Mouse (Mus musculus): ENCODE data around the gene Clptm1l. TPM values are rescaled to one million over a fixed set of nuclear protein-coding genes. Genes with fewer than 3 reads are reported as not detected.

The Clptm1l gene
- total RNA-seq, 2 experiments from 2014 or later: 74.7 to 75.0 TPM

DNA sequence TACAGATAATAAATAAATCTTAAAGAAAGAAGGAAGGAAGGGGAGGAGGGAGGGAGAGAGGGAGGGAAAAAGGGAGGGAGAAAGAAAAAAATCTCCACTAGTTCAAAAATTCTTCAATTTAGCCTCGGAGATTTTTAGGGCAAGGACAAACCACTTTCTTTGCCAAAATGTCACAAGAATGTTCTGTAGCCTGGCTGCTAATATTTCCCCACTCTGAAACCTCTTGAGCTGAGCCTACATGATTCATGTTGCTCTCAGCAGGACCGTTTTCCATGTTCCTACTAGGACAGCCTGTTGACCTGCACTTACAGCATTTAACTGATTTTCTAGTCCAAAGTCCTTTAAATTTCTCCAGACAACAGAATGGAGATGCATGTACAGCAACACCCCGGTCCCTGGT is 51.2 kb downstream of the Clptm1l start:
- intact Hi-C loops (cut with DNase I): no loop called here

GRCm38 (mm10) chr13:73658953-73659352 is 55.1 kb downstream of the Clptm1l start:
- no peak for DNase-seq
- intact Hi-C loops (cut with DNase I): no loop called here

More for the DNA sequence above, 51.2 kb downstream of the Clptm1l start:
- DNase-seq: no peak

DNA sequence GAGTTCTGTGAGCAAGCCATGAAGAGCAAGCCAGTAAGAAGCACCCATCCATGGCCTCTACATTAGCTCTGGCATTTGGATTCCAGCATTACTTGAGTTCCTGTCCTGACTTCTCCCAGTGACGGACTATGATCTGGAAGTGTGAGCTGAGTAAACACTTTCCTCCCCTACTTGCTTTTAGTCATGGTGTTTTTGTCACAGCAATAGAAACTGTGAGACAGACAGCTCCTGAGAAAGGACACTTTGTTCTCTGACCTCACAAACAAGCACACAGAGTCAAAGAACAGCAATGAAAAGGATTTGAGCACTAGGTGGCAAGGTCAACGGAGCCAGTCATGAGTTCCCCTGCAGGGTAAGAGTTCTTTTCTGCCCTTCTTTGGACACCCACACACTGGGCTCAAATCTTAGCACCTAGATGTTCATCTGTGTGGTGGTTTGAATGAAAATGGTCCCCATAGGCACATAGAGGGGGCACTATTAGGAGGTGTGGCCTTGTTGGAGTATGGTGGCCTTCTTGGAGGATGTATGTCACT is 56.4 kb downstream of the Clptm1l start:
- intact Hi-C loops (cut with DNase I): no loop called here
- no peak for DNase-seq

Other genes with a start within 250 kb of the Clptm1l start
- gene Lpcat1, start 136.8 kb upstream of the Clptm1l start, total RNA-seq (2021): 10 to 100 TPM; 10.7 to 13.0 TPM
- not detected for gene Slc6a3, start 67.3 kb upstream of the Clptm1l start, total RNA-seq (2021)
- gene Tert, start 22.9 kb downstream of the Clptm1l start, total RNA-seq (2021): under 1 TPM; 0.12 to 0.50 TPM
- gene Slc6a18, start 74.0 kb downstream of the Clptm1l start, total RNA-seq (2021): not detected
- gene Slc6a19, start 100.9 kb downstream of the Clptm1l start, total RNA-seq (2021): under 1 TPM in 1 of 2 experiments, not detected in 1; 0.10 TPM
- gene Slc12a7, start 129.1 kb downstream of the Clptm1l start, total RNA-seq (2021): 100 to 1,000 TPM; 160 to 180 TPM
- 1 to 10 TPM; 3.0 to 3.4 TPM for gene Nkd2, start 243.6 kb downstream of the Clptm1l start, total RNA-seq (2021)